Mouse (Mus musculus) regulatory T cell (primary cell): ENCODE measurements around the gene Atg7.

Experiments
- in situ Hi-C: fragments of 300-600 bp; cut with MboI, MseI; formaldehyde crosslinking; loops from one replicate; pipeline ENCODE4 v1.15.1; 2025; ENCODE audit warnings: high pct_unique_total_duplicates

The Atg7 gene

GRCm38 (mm10) chr6:114898949-114899348 lies 256.1 kb downstream of the Atg7 start:
- in situ Hi-C loops = no loop called here

GRCm38 (mm10) chr6:114899652-114900051 lies 256.8 kb downstream of the Atg7 start:
- in situ Hi-C loops = loop anchor here (10.0 kb wide), 1 partner anchor 1595 kb away; the partner anchor contains the start of gene Brpf1

GRCm38 (mm10) chr6:114900194-114900593 lies 257.3 kb downstream of the Atg7 start:
- in situ Hi-C loops = loop anchor here (10.0 kb wide), 1 partner anchor 1595 kb away; the partner anchor contains the start of gene Brpf1

GRCm38 (mm10) chr6:114901321-114901824 lies 258.5 kb downstream of the Atg7 start:
- in situ Hi-C loops = loop anchor here (10.0 kb wide), 1 partner anchor 1597 kb away; the partner anchor contains the start of gene Brpf1

GRCm38 (mm10) chr6:114901921-114902320 lies 259.0 kb downstream of the Atg7 start:
- in situ Hi-C loops = loop anchor here (10.0 kb wide), 1 partner anchor 1597 kb away; the partner anchor contains the start of gene Brpf1

- in situ Hi-C loops = loop anchor here (10.0 kb wide), 1 partner anchor 1599 kb away; the partner anchor contains the start of gene Brpf1
These were observed 261.3 kb downstream of the Atg7 start for GRCm38 (mm10) chr6:114904233-114904632.

GRCm38 (mm10) chr6:114904818-114905217 lies 261.9 kb downstream of the Atg7 start:
- in situ Hi-C loops = loop anchor here (10.0 kb wide), 1 partner anchor 1600 kb away; the partner anchor contains the start of gene Brpf1

GRCm38 (mm10) chr6:114905253-114906028 lies 262.5 kb downstream of the Atg7 start:
- in situ Hi-C loops = loop anchor here (10.0 kb wide), 1 partner anchor 1601 kb away; the partner anchor contains the start of gene Brpf1

GRCm38 (mm10) chr6:114906209-114906608 lies 263.3 kb downstream of the Atg7 start:
- in situ Hi-C loops = loop anchor here (10.0 kb wide), 1 partner anchor 1601 kb away; the partner anchor contains the start of gene Brpf1

- in situ Hi-C loops = loop anchor here (10.0 kb wide), 1 partner anchor 1603 kb away; the partner anchor contains the start of gene Brpf1
These were observed 264.6 kb downstream of the Atg7 start for GRCm38 (mm10) chr6:114907459-114907858.

- in situ Hi-C loops = loop anchor here (10.0 kb wide), 1 partner anchor 1605 kb away; the partner anchor contains the start of gene Brpf1
These were observed 266.9 kb downstream of the Atg7 start for GRCm38 (mm10) chr6:114909801-114910200.
